Mouse (Mus musculus) adrenal gland, adult 2 months (tissue): ENCODE results near the gene Exoc6. TPM values are rescaled to one million over a fixed set of nuclear protein-coding genes. Genes with fewer than 3 reads are reported as not detected.
"Not testable (repeated sequence)": the region's sequence is repeated elsewhere in the genome, so short reads cannot be mapped to it uniquely, and the experiment has no call there.

Experiments used
- DNase-seq: peaks from one replicate; pipeline ENCODE4 v3.0.0; 2021
- polyA plus RNA-seq: library from polyadenylated mRNA; depleted of rRNA; stranded (reverse); fragments of >200 nt; gene quantifications from 2 replicates; pipeline ENCODE4 v1.2.3, GENCODE M21; 2012
- total RNA-seq, 2 experiments: library from RNA; stranded (reverse); gene quantifications; 2 replicates each; pipeline ENCODE4 v1.2.3; 2021

Gene Exoc6
- total and polyA plus RNA-seq, 3 experiments, result 3.7 to 20.9 (median 20.5) TPM

GRCm38 (mm10) chr19:37537717-37538116 is 12.5 kb upstream of the Exoc6 start:
- no peak for DNase-seq

GRCm38 (mm10) chr19:37540201-37540600 is 10.0 kb upstream of the Exoc6 start:
- no peak for DNase-seq

GRCm38 (mm10) chr19:37543537-37544326 is 6.5 kb upstream of the Exoc6 start:
- DNase-seq, result peak; percentile 44

GRCm38 (mm10) chr19:37544476-37544875 is 5.7 kb upstream of the Exoc6 start:
- DNase-seq, result no peak

- DNase-seq, result no peak
These were observed 5.0 kb upstream of the Exoc6 start for GRCm38 (mm10) chr19:37545231-37545630.

GRCm38 (mm10) chr19:37545725-37546124 is 4.5 kb upstream of the Exoc6 start:
- no peak for DNase-seq

GRCm38 (mm10) chr19:37546776-37547175 is 3.4 kb upstream of the Exoc6 start:
- DNase-seq, result no peak

- no peak for DNase-seq
These were observed 885 bp downstream of the Exoc6 start for GRCm38 (mm10) chr19:37551040-37551566.

GRCm38 (mm10) chr19:37553376-37554265 is 3.4 kb downstream of the Exoc6 start:
- no peak for DNase-seq

GRCm38 (mm10) chr19:37554266-37554650 is 4.0 kb downstream of the Exoc6 start:
- not testable (repeated sequence) for DNase-seq

GRCm38 (mm10) chr19:37555863-37556566 is 5.8 kb downstream of the Exoc6 start:
- no peak for DNase-seq

GRCm38 (mm10) chr19:37557898-37558297 is 7.7 kb downstream of the Exoc6 start:
- no peak for DNase-seq

GRCm38 (mm10) chr19:37559286-37560079 is 9.3 kb downstream of the Exoc6 start:
- DNase-seq, result no peak

GRCm38 (mm10) chr19:37560080-37560427 is 9.8 kb downstream of the Exoc6 start:
- DNase-seq, result no peak

- DNase-seq, result peak; percentile 24
These were observed 11.1 kb downstream of the Exoc6 start for GRCm38 (mm10) chr19:37561106-37561892.

GRCm38 (mm10) chr19:37563763-37564162 is 13.5 kb downstream of the Exoc6 start:
- DNase-seq, result no peak

GRCm38 (mm10) chr19:37565806-37566205 is 15.6 kb downstream of the Exoc6 start:
- no peak for DNase-seq

GRCm38 (mm10) chr19:37569186-37569754 is 19.1 kb downstream of the Exoc6 start:
- no peak for DNase-seq

- no peak for DNase-seq
These were observed 20.9 kb downstream of the Exoc6 start for GRCm38 (mm10) chr19:37570966-37571718.
